Mouse (Mus musculus) hindbrain, embryonic 11.5 days (tissue): ENCODE results near the gene Gper1. TPM values are rescaled to one million over a fixed set of nuclear protein-coding genes. Genes with fewer than 3 reads are reported as not detected.

Experiments used
- ATAC-seq: fragments of 200-750 bp; cut with Nextera tagmentation; 2 replicates; pipeline ENCODE4 v1.8.0; 2017; ENCODE audit warnings: mild to moderate bottlenecking, moderate TSS enrichment, moderate library complexity; ENCODE audit not compliant: low FRiP score
- DNase-seq: peaks from one replicate; pipeline ENCODE4 v3.0.0-alpha.2; 2015; ENCODE audit warnings: low spot score
- H3K27ac ChIP-seq: fragments of 300-500 bp; sonication (generic); 2 replicates; pipeline ENCODE4 v1.5.1; 2014; ENCODE audit warnings: mild to moderate bottlenecking, low read depth, low read length
- H3K27me3 ChIP-seq: fragments of 300-500 bp; sonication (generic); 2 replicates; pipeline ENCODE4 v1.6.1; 2014; ENCODE audit warnings: mild to moderate bottlenecking, low read length, moderate library complexity, mixed read lengths; ENCODE audit not compliant: control insufficient read depth, insufficient read depth
- H3K36me3 ChIP-seq: fragments of 300-500 bp; sonication (generic); 2 replicates; pipeline ENCODE4 v1.6.1; 2014; ENCODE audit warnings: mild to moderate bottlenecking, low read length, moderate library complexity, mixed read lengths; ENCODE audit not compliant: control insufficient read depth, insufficient read depth
- H3K4me1 ChIP-seq: fragments of 300-500 bp; sonication (generic); replicated peaks from 2 replicates; pipeline ENCODE4 v1.6.1; 2014; ENCODE audit warnings: low read length, mixed read lengths; ENCODE audit not compliant: control insufficient read depth, insufficient read depth
- H3K4me2 ChIP-seq: fragments of 300-500 bp; sonication (generic); replicated peaks from 2 replicates; pipeline ENCODE4 v1.6.1; 2014; ENCODE audit warnings: mild to moderate bottlenecking, low read depth, low read length
- H3K4me3 ChIP-seq: fragments of 300-500 bp; sonication (generic); 2 replicates; pipeline ENCODE4 v1.5.1; 2014; ENCODE audit warnings: low read depth, low read length
- H3K9ac ChIP-seq: fragments of 300-500 bp; sonication (generic); 2 replicates; pipeline ENCODE4 v1.6.1; 2014; ENCODE audit warnings: low read depth, low read length
- H3K9me3 ChIP-seq: fragments of 300-500 bp; sonication (generic); 2 replicates; pipeline ENCODE4 v1.6.1; 2016; ENCODE audit warnings: low read length; ENCODE audit not compliant: control insufficient read depth
- WGBS: fragments of 180-500 bp; shearing (Covaris S2); extraction: QIAGEN DNeasy Blood & Tissue Kit; methylation state at CpG from one replicate; pipeline ENCODE4 v1.1.7; 2014; 5-methylcytosine and 5-hydroxymethylcytosine counted together
- polyA plus RNA-seq: library from polyadenylated mRNA; unstranded; fragments of >200 nt; fragmentation: Nextera tagmentation; extraction: Ambion mirVana; gene quantifications from 2 replicates; pipeline ENCODE4 v1.2.1, GENCODE M21; 2014

The Gper1 gene
- polyA plus RNA-seq, 1 experiment from 2014 or later = 2.0 TPM

DNA sequence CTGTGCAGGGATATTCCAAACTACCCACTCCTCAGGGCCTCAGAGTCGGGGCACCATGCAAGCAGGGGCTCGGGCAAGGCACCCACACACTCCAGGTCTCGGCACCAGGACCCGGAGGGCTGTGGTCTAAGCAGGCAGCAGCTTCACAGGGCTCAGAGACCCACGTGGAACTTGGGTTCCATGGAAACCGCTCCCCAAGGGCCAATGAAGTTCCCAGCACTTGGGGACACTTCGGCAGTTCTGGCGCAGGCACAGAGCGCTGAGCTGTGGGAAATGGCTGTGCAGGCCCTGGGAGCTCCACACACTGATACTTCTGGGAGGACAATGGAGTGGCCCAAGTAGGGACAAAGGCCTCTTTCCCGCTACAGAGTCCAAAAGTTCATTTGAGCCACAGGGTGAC is 30.1 kb downstream of the Gper1 start:
- H3K4me3 ChIP-seq = no peak overlapping the region
- ATAC-seq = no peak
- H3K4me2 ChIP-seq = no peak overlapping the region
- H3K9ac ChIP-seq = no peak overlapping the region
- DNase-seq = no peak
- no peaks in the 10 kb centered on the region for H3K9me3 ChIP-seq
- 91% methylated on average over 10 of the region's 10 CpGs for WGBS
- H3K27me3 ChIP-seq = no peaks in the 10 kb centered on the region
- H3K36me3 ChIP-seq = no peaks in the 10 kb centered on the region
- H3K4me1 ChIP-seq = no peaks in the 10 kb centered on the region
- H3K27ac ChIP-seq = no peak overlapping the region

DNA sequence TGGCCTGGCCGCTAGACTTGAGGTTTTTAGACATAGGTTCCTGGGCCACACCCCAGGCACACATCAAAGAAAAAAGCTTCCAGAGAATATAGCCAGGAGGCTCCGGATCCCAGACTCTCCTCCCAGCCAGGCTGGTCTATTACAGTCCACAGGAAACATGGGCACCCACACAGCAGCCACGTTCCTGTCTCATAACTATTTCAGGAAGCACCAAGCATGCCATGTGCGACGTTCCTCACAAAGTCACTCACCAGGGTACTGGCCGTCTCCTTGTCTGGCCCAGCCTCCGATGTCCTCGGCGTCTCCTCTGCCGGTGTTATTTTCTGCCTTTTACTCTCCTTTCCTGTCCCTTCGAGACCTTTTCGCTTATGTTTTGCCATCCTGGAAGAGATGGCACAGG is 32.2 kb downstream of the Gper1 start:
- no peaks in the 10 kb centered on the region for H3K9me3 ChIP-seq
- no peak overlapping the region for H3K9ac ChIP-seq
- no peak for DNase-seq
- H3K4me3 ChIP-seq = no peak overlapping the region
- no peaks in the 10 kb centered on the region for H3K27me3 ChIP-seq
- H3K4me2 ChIP-seq = no peak overlapping the region
- 95% methylated on average over 12 of the region's 12 CpGs for WGBS
- H3K36me3 ChIP-seq = no peaks in the 10 kb centered on the region
- no peaks in the 10 kb centered on the region; the same call in 1 of the 2 replicates for H3K4me1 ChIP-seq
- no peak overlapping the region for H3K27ac ChIP-seq
- ATAC-seq = no peak

DNA sequence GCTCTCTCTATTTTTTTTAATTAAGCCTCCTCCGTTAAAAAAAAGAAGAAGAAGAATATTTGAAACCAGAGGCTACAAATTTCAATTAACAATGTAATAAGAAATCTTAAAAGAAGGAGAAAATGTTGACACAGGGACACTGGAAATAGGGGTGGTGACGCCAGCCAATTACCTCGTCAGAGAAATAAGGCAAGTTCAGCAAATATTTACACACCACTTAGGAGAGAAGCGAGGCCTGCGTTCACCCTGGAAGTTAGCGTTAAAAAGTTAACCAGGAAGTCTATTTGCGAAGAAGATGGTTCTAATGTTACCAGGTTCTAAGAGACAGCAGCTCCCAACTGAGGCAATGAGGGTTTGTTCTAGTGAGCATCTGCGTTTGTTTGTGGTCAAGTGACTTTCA is 34.3 kb downstream of the Gper1 start:
- Histone ChIP-seq H3K9me3 (no peaks in the 10 kb centered on the region), H3K9ac (no peak overlapping the region), H3K4me3 (no peak overlapping the region), H3K4me1 (no peaks in the 10 kb centered on the region; the same call in 1 of the 2 replicates), H3K27me3 (no peaks in the 10 kb centered on the region), H3K27ac (no peak overlapping the region), H3K4me2 (no peak overlapping the region), H3K36me3 (no peaks in the 10 kb centered on the region)
- 92% methylated on average over 8 of the region's 8 CpGs for WGBS
- DNase-seq (no peak), ATAC-seq (no peak)

DNA sequence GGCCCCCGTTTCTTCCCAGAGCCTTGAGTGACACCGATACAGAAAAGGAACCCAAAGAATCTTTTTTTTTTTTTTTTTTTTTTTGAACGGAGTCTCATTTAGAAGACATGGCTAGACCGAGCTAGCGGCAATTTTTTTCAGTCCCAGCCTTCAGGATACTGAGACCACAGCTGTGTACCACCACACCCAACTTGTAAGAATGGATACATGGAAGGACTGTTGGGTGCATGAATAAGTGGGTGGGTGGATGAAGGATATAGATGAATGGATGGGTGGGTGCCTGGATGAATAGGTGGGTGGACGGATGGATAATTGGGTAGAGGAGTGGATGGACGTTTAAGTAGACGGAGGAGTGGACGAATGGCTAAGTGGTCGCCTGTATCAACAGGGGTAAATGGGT is 37.0 kb downstream of the Gper1 start:
- peak overlapping the region; percentile 49; the same call in 1 of the 2 replicates for H3K9ac ChIP-seq
- H3K4me3 ChIP-seq = peak overlapping the region; percentile 70
- no peaks in the 10 kb centered on the region for H3K9me3 ChIP-seq
- H3K27me3 ChIP-seq = no peaks in the 10 kb centered on the region
- H3K4me2 ChIP-seq = peak overlapping the region; percentile 80
- no peaks in the 10 kb centered on the region; the same call in 1 of the 2 replicates for H3K4me1 ChIP-seq
- H3K27ac ChIP-seq = no peak overlapping the region
- 9% methylated on average over 10 of the region's 10 CpGs for WGBS
- DNase-seq (no peak), ATAC-seq (no peak)
- no peaks in the 10 kb centered on the region for H3K36me3 ChIP-seq

DNA sequence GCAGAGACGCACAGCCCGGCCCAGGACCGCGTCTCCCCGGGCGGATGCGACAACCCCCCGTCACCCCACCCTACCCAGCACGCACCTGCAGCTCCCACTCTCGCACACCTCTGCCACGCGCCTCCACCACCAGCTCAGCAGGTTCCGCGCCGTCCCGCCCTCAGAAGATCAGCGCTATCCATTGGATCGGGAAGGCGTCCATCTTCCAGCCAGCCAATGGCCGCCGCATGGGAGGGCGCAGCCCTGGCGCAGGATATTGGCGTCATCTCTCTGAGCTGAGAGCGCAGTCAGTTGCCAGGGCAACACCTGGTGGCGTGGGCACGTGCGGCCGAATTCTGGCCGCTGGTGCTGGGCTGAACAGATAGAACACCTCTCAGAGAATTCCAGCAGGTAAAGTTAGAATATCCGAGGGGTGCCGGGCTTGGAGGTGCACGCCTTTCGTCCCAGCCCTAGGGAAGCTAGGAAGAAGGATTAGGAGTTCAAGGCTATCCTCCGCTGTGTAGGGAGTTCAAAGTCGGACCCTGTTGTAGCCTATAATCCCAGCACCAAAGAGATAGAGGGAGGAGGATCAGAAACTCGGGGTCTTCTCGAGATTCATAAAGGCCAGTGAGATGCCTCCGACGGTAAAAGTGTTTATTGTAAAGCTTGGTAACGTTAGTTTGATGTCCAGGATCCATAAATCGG is 37.6 kb downstream of the Gper1 start, which contains the start of gene 3110082I17Rik:
3110082I17Rik (minus strand) TSS at position 144 of the 684 bp plus-strand sequence.
- Histone ChIP-seq H3K9me3 (no peaks in the 10 kb centered on the region), H3K36me3 (no peaks in the 10 kb centered on the region), H3K4me1 (no peaks in the 10 kb centered on the region; the same call in 1 of the 2 replicates), H3K9ac (peak within 1 kb of the TSS; percentile 49; the same call in 1 of the 2 replicates), H3K4me3 (peak within 1 kb of the TSS; percentile 70), H3K27me3 (no peaks in the 10 kb centered on the region), H3K4me2 (peak within 1 kb of the TSS; percentile 80), H3K27ac (no peak within 1 kb of the TSS)
- ATAC-seq (peak; percentile 98), DNase-seq (peak; percentile 99)
- WGBS = 4% methylated on average over 42 of the region's 42 CpGs

DNA sequence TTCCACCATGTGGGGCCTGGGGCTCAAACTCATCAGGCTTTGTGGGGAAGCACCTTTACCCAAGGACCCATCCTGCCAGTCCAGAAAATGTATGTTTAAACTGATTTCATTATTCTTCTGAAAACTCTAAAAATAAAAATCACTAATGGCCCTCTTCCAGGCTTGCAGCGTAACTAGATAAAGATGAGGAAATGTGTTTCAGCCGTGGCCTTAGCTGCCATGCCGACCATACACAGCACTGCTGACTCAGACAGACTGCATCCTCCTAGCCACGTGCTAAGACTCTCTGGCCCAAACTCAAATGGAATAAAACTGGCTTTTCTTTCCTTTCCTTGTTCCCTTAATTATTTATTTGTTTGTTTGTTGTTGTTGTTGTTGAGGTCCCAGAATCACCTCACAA is 41.9 kb downstream of the Gper1 start:
- ATAC-seq = no peak
- WGBS = 76% methylated on average over 4 of the region's 4 CpGs
- no peaks in the 10 kb centered on the region for H3K27me3 ChIP-seq
- no peak overlapping the region for H3K4me2 ChIP-seq
- no peak overlapping the region for H3K4me3 ChIP-seq
- no peaks in the 10 kb centered on the region for H3K4me1 ChIP-seq
- no peak overlapping the region for H3K9ac ChIP-seq
- DNase-seq = no peak
- H3K27ac ChIP-seq = no peak overlapping the region
- no peaks in the 10 kb centered on the region for H3K36me3 ChIP-seq
- no peaks in the 10 kb centered on the region for H3K9me3 ChIP-seq

DNA sequence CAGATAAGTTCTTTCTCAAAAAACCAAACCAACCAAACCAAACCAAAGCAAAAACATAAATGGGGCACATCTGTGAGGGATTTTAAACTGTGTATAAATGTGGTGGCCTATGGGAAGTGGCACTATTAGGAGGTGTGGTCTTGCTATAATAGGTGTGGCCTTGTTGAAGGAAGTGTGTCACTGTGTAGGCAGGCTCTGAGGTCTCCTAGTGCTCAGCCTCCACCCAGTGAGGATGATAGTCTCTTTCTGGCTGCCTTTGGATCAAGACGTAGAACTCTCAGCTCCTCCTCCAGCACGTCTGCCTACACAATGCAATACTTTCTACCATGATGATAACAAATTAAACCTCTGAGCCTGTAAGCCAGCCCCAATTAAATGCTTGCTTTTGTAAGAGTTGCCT is 43.4 kb downstream of the Gper1 start:
- no peaks in the 10 kb centered on the region for H3K27me3 ChIP-seq
- H3K4me1 ChIP-seq = no peaks in the 10 kb centered on the region
- no peaks in the 10 kb centered on the region for H3K36me3 ChIP-seq
- H3K4me3 ChIP-seq = no peak overlapping the region
- no peak for ATAC-seq
- DNase-seq = no peak
- H3K27ac ChIP-seq = no peak overlapping the region
- WGBS = 78% methylated on average over 2 of the region's 2 CpGs
- H3K9ac ChIP-seq = no peak overlapping the region
- H3K9me3 ChIP-seq = no peaks in the 10 kb centered on the region
- no peak overlapping the region for H3K4me2 ChIP-seq

DNA sequence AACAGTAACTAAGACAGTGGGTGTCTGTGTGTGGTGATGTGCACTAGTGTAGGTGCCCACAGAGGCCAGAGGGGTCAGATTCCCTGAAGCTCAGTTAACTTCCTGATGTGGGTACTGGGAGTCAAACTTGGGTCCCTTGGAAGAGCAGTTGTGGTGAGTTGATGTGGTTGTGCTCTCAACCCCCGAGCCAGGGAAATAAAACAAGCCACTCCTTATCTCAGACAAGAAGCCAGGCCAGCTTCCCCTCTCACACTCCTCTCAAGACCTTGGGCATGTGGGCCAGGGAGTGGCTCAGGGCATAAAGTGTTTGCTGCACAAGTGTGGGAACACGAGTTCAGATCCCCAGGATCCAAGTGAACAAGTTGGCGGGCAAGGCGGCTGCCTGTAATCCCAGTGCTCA is 43.9 kb downstream of the Gper1 start:
- no peak overlapping the region for H3K27ac ChIP-seq
- no peak overlapping the region for H3K4me2 ChIP-seq
- H3K27me3 ChIP-seq = no peaks in the 10 kb centered on the region
- WGBS = 77% methylated on average over 4 of the region's 4 CpGs
- no peak overlapping the region for H3K4me3 ChIP-seq
- H3K36me3 ChIP-seq = no peaks in the 10 kb centered on the region; the same call in 1 of the 2 replicates
- no peaks in the 10 kb centered on the region for H3K9me3 ChIP-seq
- H3K9ac ChIP-seq = no peak overlapping the region
- no peaks in the 10 kb centered on the region for H3K4me1 ChIP-seq
- no peak for DNase-seq
- no peak for ATAC-seq

DNA sequence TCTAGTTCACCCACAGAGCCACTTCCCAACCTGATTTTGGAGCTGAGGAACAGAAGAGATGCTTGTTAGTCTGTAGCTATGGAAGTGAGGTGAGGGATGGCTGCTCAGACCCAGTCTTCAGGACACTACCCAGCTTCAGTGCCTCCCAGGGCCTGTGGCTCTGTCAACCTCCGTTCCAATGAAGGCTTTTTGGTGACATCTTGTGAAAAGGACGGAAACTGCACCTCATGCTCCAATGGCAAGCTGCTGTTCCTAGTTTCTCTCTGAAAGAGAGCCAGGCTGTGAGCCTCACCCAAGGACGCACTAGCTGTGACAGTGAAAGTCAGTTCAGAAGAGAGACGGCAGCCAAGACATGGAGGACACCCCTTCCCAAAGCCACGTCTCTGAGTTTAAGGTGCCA is 45.0 kb downstream of the Gper1 start:
- H3K4me1 ChIP-seq = no peaks in the 10 kb centered on the region
- ATAC-seq (no peak), DNase-seq (peak; percentile 12)
- H3K36me3 ChIP-seq = peaks cover 8% of the 10 kb centered on the region; the same call in 1 of the 2 replicates
- no peak overlapping the region for H3K9ac ChIP-seq
- no peak overlapping the region for H3K4me2 ChIP-seq
- WGBS = 54% methylated on average over 5 of the region's 5 CpGs
- H3K27ac ChIP-seq = no peak overlapping the region
- no peak overlapping the region for H3K4me3 ChIP-seq
- H3K27me3 ChIP-seq = no peaks in the 10 kb centered on the region
- H3K9me3 ChIP-seq = no peaks in the 10 kb centered on the region
